Mouse (Mus musculus) lung, adult 18-20 months (tissue): ENCODE measurements at regions not wholly inside any gene's neighbourhood (a gene's known extent, or its start where the extent isn't known, plus 50 kb on each side); places are given as distances from the start of the nearest gene placed in this dataset.

ENCODE experiments used
- DNase-seq, 2 experiments: peaks; one replicate each; pipeline ENCODE4 v3.0.0; 2022; ENCODE audit warnings: mixed read lengths in 2 of 2

DNA sequence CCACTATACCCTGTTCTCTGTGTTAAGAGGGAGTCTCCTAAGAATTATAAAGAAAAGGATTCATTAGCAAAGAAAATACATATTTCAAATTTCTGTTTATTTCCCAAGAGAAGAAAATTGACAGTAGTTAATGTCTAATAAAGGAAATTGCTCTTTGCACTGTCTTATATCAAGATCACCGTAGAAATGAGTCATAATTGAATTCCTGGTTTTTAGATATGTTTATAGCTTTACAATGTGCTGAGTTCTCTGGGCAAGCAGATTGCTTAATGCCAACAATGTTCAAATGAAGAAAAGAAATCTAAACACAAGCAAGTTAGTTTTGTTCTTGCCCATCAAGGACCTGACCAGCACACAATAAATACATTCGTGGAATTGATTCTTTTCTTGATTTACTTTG is 350.1 kb upstream of the Cited2 start:
- no peak for DNase-seq

DNA sequence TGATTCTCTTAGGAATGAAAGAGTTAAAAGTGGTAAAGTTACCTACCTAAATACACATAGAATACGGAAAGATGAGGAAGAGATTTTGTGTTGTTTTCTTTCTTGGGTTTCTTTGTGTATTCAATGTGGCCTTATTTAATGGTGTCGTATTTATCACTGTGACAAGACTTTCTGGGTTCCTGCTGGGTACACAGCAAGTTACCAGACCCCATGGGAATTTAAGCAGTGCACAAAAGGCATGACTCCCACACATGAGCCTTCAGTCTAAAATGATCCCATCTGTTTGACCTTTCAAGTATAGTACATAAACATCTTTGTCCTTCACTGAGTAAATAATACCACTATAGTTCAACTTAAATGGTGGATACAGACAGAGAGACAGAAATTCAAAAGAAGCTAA is 349.0 kb upstream of the Cited2 start:
- no peak for DNase-seq

DNA sequence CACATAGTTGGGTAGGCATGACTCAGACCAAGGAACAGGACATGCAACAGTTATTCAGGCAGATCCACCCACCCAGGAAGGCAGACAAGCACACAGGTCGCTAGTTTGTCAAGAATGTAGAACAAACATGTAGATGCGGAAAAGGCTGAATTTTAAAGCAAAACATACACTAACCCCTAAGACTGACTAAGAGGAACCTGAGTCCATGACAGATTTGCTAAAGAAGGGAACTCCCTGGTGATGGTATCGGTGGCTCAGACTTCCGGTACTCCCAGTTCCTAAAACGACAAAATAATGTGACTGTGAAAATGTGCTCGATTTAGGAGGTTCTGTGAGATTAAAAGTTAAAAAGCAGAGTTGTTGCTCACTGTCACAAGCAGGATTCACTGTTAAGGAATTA is 340.0 kb upstream of the Cited2 start:
- DNase-seq = no peak

DNA sequence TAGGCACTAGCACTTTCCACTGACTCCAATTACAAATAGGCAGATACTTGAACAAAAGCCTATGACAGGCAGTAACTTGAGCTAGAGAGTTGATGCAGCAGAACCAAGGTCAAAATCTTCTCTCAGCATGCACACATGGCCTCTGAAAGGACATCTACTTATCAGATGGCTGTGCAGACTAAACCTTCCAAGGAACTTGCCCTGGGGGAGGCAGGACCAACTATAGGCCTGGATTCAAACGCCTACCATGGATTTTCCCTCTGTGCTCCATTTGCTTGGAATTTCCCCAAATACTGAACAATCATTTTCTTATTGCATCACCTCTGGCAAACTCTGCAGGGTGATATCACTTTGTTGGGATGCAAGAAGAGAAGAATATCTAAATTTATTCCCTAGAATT is 337.8 kb upstream of the Cited2 start:
- peak in 1 of 2 experiments; percentile 17 for DNase-seq

GRCm38 (mm10) chr10:17387296-17387695 is 335.7 kb upstream of the Cited2 start:
- DNase-seq = no peak

DNA sequence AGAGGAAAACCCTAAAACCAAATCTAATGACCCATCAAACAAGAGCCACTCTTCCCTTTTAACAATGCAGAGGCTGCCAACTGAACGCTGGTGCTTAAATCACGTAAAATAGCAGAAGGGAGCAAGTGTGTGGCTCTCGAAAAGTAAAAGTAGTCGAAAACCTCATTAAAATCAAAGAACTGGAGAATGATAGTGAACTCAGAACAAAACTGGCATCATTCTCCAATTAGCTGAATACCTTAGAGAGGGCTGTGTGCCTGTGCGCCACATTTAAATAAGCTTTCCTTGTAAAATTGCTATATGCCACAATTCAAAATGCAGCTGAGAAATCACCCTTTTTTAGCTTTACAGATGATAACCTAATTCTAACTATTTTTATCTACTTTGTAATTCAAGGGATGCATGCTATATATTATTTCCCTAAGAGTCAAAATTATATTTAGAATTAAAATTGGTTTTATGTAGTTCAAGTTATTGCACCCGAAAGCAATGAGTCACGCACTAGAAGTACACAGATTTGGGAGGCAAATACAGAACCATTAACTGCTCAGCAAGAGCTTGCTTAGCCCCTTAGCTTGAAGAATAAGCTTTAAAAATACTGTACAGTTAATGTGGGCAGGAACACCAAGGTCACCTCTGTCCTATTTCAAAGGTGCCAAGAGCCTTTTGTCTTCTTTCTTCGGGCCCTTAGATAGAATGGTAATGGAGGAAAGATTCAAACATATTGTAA is 327.4 kb upstream of the Cited2 start:
- DNase-seq = no peak

GRCm38 (mm10) chr10:17403899-17404298 is 319.1 kb upstream of the Cited2 start:
- DNase-seq = no peak

DNA sequence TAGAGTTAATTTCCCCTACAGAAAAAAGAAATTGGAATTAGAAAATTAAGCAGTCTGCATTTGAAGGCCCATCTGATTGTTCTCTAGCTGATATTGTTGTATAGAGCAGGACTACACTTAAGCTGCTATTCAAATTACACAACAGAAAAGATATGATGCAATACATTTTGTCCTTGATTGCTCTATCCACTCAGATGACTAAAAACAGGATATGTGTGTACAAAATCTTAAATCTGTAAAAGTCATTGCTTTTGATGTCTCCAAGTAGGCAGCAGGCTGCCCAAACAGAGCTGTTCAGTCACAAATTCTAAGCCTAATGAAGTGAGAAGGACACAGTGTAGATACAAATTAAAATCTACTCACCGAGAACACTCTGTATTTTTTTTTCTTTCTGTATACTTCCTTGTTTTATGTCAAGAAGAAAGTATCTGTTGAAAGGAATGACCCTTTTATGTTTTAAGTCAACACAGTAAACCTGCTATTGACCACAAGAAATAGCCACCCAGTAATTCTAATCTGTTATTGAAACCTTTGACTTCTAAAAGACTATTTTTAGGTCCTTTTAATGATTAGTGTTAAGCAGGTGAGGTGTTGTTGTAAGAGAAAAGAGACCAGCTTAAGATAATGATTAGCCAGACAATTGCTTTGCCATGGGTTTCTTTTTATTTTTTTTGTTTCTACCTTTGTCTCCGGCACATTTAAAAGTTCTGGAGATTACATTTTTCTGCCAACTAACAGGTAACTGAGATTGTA is 315.0 kb upstream of the Cited2 start:
- DNase-seq = no peak

DNA sequence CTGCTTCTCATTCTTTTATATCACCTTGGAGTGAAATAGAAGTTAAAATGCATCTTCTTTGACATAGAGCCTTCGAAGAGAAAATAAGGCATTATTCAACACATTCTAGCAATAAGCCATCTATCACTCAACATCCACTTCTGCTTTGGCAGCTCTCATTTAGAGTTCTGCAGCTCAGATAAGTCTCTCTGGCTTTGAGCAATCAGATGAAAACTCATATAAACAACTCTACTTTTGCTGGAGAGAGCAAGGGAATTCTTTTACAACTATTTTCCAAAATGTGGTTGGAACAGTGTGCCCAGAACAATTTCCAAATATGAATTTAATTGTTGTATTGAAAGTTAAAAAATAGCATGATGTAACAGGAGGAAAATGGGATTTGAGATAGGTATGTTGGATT is 314.2 kb upstream of the Cited2 start:
- DNase-seq = no peak

- DNase-seq = peak; percentile 21 to 47
Observed at GRCm38 (mm10) chr10:17411300-17411987, 311.6 kb upstream of the Cited2 start.

GRCm38 (mm10) chr10:17415112-17415511 is 307.9 kb upstream of the Cited2 start:
- no peak for DNase-seq

GRCm38 (mm10) chr10:17416121-17416520 is 306.9 kb upstream of the Cited2 start:
- no peak for DNase-seq

GRCm38 (mm10) chr10:17417394-17417793 is 305.6 kb upstream of the Cited2 start:
- DNase-seq = no peak

- DNase-seq = peak; percentile 17 to 46
Observed at GRCm38 (mm10) chr10:17418227-17418685, 304.8 kb upstream of the Cited2 start.

GRCm38 (mm10) chr10:17423584-17424278 is 299.3 kb upstream of the Cited2 start:
- no peak for DNase-seq

DNA sequence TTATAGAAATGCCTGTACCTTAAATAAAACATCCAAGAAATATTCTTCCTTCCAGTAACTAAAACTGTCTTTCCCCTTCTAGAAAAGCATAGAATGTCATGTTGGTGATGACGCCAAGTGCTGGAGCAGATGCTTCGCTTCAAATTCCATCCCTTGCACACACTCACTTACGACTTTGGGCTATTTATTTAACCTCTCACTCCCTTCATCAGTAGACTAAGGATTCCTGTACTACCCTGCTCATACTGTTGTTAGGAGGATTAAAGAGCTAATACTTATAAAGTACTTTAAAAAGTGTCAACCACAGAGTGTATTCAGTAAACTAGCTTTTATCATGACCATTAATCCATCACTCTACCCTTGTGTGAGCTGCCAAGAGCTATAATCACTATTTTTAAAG is 296.8 kb upstream of the Cited2 start:
- DNase-seq = no peak

DNA sequence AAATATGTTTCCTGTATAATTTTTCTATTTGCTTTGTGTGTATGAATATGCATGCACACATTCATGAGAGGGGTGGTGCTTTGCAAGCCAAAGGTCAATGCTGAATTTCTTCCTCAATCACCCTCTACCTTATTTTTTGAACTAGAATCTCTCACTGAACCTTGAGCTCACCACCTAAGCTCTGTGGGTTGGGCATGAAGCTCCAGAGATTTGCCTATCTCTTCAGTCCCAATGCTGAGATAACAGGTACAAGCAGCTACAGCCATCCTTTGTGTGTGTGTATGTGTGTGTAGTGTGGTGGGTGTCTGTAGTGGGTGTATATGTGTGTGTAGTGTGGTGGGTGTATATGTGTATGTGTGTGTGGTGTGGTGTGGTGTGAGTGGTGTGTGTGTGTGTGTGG is 295.7 kb upstream of the Cited2 start:
- no peak for DNase-seq

DNA sequence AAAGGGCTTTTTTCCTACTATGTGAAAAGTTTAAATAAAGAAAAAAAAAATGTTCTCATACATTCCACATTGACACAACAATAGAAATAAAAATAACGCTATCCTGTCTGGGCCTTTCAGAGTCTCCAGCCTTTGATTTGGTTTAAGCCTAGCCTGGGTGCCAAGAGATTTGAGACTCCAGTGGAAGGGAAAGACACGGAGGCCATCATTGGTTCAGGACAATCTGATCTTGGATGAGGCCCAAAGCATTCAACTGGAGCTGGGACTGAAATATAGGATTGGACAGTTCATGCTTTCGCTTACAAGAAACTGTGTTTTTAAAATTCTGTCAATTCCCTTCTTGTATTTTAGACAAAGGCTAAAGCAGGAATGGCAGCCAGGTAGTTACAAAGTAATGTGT is 294.7 kb upstream of the Cited2 start:
- DNase-seq = no peak

DNA sequence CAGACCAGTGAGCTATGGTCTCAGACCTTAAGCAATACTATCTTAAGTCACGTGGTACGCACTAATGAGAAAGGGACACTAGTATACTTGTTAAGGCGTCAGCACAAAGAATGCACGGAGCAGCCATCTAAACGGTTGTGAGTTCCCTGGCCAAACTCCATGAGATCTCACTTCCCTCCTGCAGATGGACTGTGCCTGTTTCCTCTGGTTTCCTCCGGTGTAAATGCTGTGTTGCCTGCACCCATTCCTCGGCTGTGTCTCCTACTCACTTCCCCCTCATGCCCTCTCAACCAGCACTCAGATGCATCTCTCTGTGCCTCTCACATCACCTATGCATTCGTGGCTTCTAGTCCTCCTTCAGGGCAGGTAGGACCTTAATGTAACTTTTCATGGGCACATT is 291.9 kb upstream of the Cited2 start:
- DNase-seq = no peak

DNA sequence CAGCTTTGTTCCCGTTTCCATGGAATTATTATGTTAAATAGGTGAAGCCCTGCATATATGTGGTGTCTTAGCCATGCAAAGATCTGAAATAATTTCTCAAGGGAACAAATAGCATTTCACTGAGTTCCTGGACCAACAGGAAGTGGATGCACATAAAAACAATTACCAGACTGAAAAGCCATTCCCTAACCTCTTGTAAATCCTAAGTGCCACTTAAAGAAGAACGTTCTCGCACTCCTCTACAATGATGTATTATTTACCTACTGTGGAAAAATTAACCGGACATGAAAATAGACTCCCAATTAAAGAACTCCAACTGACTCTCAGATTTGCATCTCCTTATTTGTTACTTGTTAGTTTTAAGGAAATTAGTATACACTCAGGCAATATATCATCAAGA is 288.9 kb upstream of the Cited2 start:
- DNase-seq = no peak

- DNase-seq = no peak
Observed at GRCm38 (mm10) chr10:17450240-17450639, 272.8 kb upstream of the Cited2 start.

- DNase-seq = no peak
Observed at GRCm38 (mm10) chr10:17470880-17471279, 252.1 kb upstream of the Cited2 start.

- DNase-seq = no peak
Observed at GRCm38 (mm10) chr10:17472536-17472935, 250.5 kb upstream of the Cited2 start.
